Mouse (Mus musculus) myocyte (in vitro differentiated cells): ENCODE results near the gene Cdc42bpb.

Experiments used
- CEBPB ChIP-seq: IDR thresholded peaks from 2 replicates; pipeline ENCODE4 v1.6.1; 2011; ENCODE audit warnings: mild to moderate bottlenecking, moderate library complexity; ENCODE audit not compliant: poor library complexity, insufficient read depth, severe bottlenecking
- E2F4 ChIP-seq: IDR thresholded peaks from one replicate; pipeline ENCODE4 v1.6.1; 2011; ENCODE audit warnings: mild to moderate bottlenecking, control low read depth, moderate library complexity; ENCODE audit not compliant: insufficient read depth
- MAX ChIP-seq: IDR thresholded peaks from one replicate; pipeline ENCODE4 v1.6.1; 2011; ENCODE audit warnings: low read depth, mild to moderate bottlenecking, control low read depth
- MYOD1 ChIP-seq, 3 experiments: IDR thresholded peaks; one replicate each; pipeline ENCODE4 v1.6.1; 2011; ENCODE audit warnings: control low read depth in 2 of 3, low read depth in 2 of 3, mild to moderate bottlenecking in 2 of 3, moderate library complexity in 1 of 3; ENCODE audit not compliant: insufficient read length in 2 of 3, control insufficient read depth in 1 of 3
- MYOG ChIP-seq, 3 experiments: IDR thresholded peaks; one replicate each; pipeline ENCODE4 v1.6.1; 2011; ENCODE audit warnings: control low read depth in 2 of 3, low read depth in 2 of 3, mild to moderate bottlenecking in 2 of 3; ENCODE audit not compliant: insufficient read length in 2 of 3, control insufficient read depth in 1 of 3, insufficient read depth in 1 of 3
- POLR2A ChIP-seq: IDR thresholded peaks from one replicate; pipeline ENCODE4 v1.6.1; 2011; ENCODE audit warnings: low read depth, mild to moderate bottlenecking, control low read depth, moderate library complexity; ENCODE audit not compliant: insufficient read length
- POLR2AphosphoS2 ChIP-seq: IDR thresholded peaks from one replicate; pipeline ENCODE4 v1.6.1; 2011; ENCODE audit warnings: low read depth, control low read depth; ENCODE audit not compliant: insufficient read length
- SRF ChIP-seq: IDR thresholded peaks from one replicate; pipeline ENCODE4 v1.6.1; 2011; ENCODE audit warnings: low read depth; ENCODE audit not compliant: control insufficient read depth, insufficient read length
- TCF12 ChIP-seq: IDR thresholded peaks from one replicate; pipeline ENCODE4 v1.6.1; 2011; ENCODE audit warnings: mild to moderate bottlenecking, control low read depth; ENCODE audit not compliant: poor library complexity, insufficient read depth, severe bottlenecking
- TCF3 ChIP-seq: IDR thresholded peaks from one replicate; pipeline ENCODE4 v1.6.1; 2011; ENCODE audit warnings: low read depth, control low read depth; ENCODE audit not compliant: insufficient read length
- USF1 ChIP-seq: IDR thresholded peaks from one replicate; pipeline ENCODE4 v1.6.1; 2011; ENCODE audit warnings: low read depth, mild to moderate bottlenecking, control low read depth, moderate library complexity

GRCm38 (mm10) chr12:111317694-111318093 lies 59.8 kb downstream of the Cdc42bpb start:
- no peak for TF ChIP-seq POLR2A
- no peak for TF ChIP-seq MYOD1 (IDR thresholded peaks at IDR 0.05; ENCODE audit: control insufficient read depth in 1 of 3, insufficient read length in 2 of 3, low read depth in 2 of 3)
- TF ChIP-seq MAX, result no peak
- TF ChIP-seq USF1, result no peak
- TF ChIP-seq TCF3, result no peak
- TF ChIP-seq E2F4, result no peak
- TF ChIP-seq TCF12, result no peak
- TF ChIP-seq CEBPB, result no peak
- TF ChIP-seq POLR2AphosphoS2, result no peak
- no peak for TF ChIP-seq SRF
- no peak for TF ChIP-seq MYOG (IDR thresholded peaks at IDR 0.05; ENCODE audit: control insufficient read depth in 1 of 3, insufficient read depth in 1 of 3, insufficient read length in 2 of 3, low read depth in 2 of 3)
